Mouse (Mus musculus): ENCODE data around the gene Tmem72.
A peak's percentile ranks its signal among the peaks of the same experiment; 100 is the strongest.

Gene Tmem72

GRCm38 (mm10) chr6:116716666-116717065 lies at the start of gene Tmem72:
Tmem72 (minus strand) TSS chr6:116716913.
- DNase-seq (ENCODE audit: low read depth, low spot score), result no peak

GRCm38 (mm10) chr6:116764524-116764923 lies 47.8 kb upstream of the Tmem72 start:
- DNase-seq (ENCODE audit: low read depth, low spot score), result no peak

GRCm38 (mm10) chr6:116762333-116762732 lies 45.6 kb upstream of the Tmem72 start:
- DNase-seq (ENCODE audit: low read depth, low spot score), result no peak

- no peak for DNase-seq (ENCODE audit: low read depth, low spot score)
These were observed 43.5 kb upstream of the Tmem72 start for GRCm38 (mm10) chr6:116760181-116760580.

- DNase-seq (ENCODE audit: low read depth, low spot score), result peak; percentile 19
These were observed 39.7 kb upstream of the Tmem72 start for GRCm38 (mm10) chr6:116756364-116756763.

GRCm38 (mm10) chr6:116738046-116738445 lies 21.3 kb upstream of the Tmem72 start:
- DNase-seq (ENCODE audit: low read depth, low spot score), result no peak

GRCm38 (mm10) chr6:116735361-116735760 lies 18.6 kb upstream of the Tmem72 start:
- DNase-seq (ENCODE audit: low read depth, low spot score), result no peak

GRCm38 (mm10) chr6:116733577-116733976 lies 16.9 kb upstream of the Tmem72 start:
- DNase-seq (ENCODE audit: low read depth, low spot score), result no peak

GRCm38 (mm10) chr6:116724489-116725160 lies 7.9 kb upstream of the Tmem72 start:
- DNase-seq (ENCODE audit: low read depth, low spot score), result no peak

GRCm38 (mm10) chr6:116718920-116719319 lies 2.2 kb upstream of the Tmem72 start:
- DNase-seq (ENCODE audit: low read depth, low spot score), result no peak

GRCm38 (mm10) chr6:116718361-116718760 lies 1.6 kb upstream of the Tmem72 start:
- DNase-seq (ENCODE audit: low read depth, low spot score), result peak; percentile 18

- DNase-seq (ENCODE audit: low read depth, low spot score), result no peak
These were observed 1.1 kb upstream of the Tmem72 start for GRCm38 (mm10) chr6:116717851-116718250.

- DNase-seq (ENCODE audit: low read depth, low spot score), result no peak
These were observed 1.5 kb downstream of the Tmem72 start for GRCm38 (mm10) chr6:116715166-116715565.

GRCm38 (mm10) chr6:116714576-116714975 lies 2.1 kb downstream of the Tmem72 start:
- DNase-seq (ENCODE audit: low read depth, low spot score), result no peak

GRCm38 (mm10) chr6:116713966-116714365 lies 2.7 kb downstream of the Tmem72 start:
- DNase-seq (ENCODE audit: low read depth, low spot score), result no peak

GRCm38 (mm10) chr6:116712503-116712902 lies 4.2 kb downstream of the Tmem72 start:
- DNase-seq (ENCODE audit: low read depth, low spot score), result no peak

- no peak for DNase-seq (ENCODE audit: low read depth, low spot score)
These were observed 4.7 kb downstream of the Tmem72 start for GRCm38 (mm10) chr6:116712062-116712461.

- DNase-seq (ENCODE audit: low read depth, low spot score), result no peak
These were observed 12.4 kb downstream of the Tmem72 start for GRCm38 (mm10) chr6:116704320-116704719.

GRCm38 (mm10) chr6:116700821-116701220 lies 15.9 kb downstream of the Tmem72 start:
- DNase-seq (ENCODE audit: low read depth, low spot score), result no peak

- no peak for DNase-seq (ENCODE audit: low read depth, low spot score)
These were observed 18.8 kb downstream of the Tmem72 start for GRCm38 (mm10) chr6:116697896-116698425.

GRCm38 (mm10) chr6:116697413-116697812 lies 19.3 kb downstream of the Tmem72 start:
- DNase-seq (ENCODE audit: low read depth, low spot score), result peak; percentile 60

GRCm38 (mm10) chr6:116694346-116694745 lies 22.4 kb downstream of the Tmem72 start:
- DNase-seq (ENCODE audit: low read depth, low spot score), result no peak

- DNase-seq (ENCODE audit: low read depth, low spot score), result no peak
These were observed 23.1 kb downstream of the Tmem72 start for GRCm38 (mm10) chr6:116693639-116694038.

- no peak for DNase-seq (ENCODE audit: low read depth, low spot score)
These were observed 34.4 kb downstream of the Tmem72 start for GRCm38 (mm10) chr6:116682317-116682716.
